Mouse (Mus musculus): ENCODE measurements around the gene Ccnb1.
"Not testable (repeated sequence)": the region's sequence is repeated elsewhere in the genome, so short reads cannot be mapped to it uniquely, and the experiment has no call there.

Gene Ccnb1

GRCm38 (mm10) chr13:100786414-100786867 lies at the start of gene Ccnb1:
Gene Ccnb1 (minus strand): TSS chr13:100786570.
- DNase-seq (ENCODE audit: low spot score) = peak; percentile 97

GRCm38 (mm10) chr13:100834777-100835176 lies 48.4 kb upstream of the Ccnb1 start:
- DNase-seq (ENCODE audit: low spot score) = no peak

- no peak for DNase-seq (ENCODE audit: low spot score)
These were observed 47.3 kb upstream of the Ccnb1 start for GRCm38 (mm10) chr13:100833640-100834002.

- peak; percentile 100 for DNase-seq (ENCODE audit: low spot score)
These were observed 46.6 kb upstream of the Ccnb1 start, which contains the start of gene Slc30a5 for GRCm38 (mm10) chr13:100832741-100833639. Gene Slc30a5 (minus strand): TSS chr13:100833427.

- DNase-seq (ENCODE audit: low spot score) = no peak
These were observed 45.8 kb upstream of the Ccnb1 start for GRCm38 (mm10) chr13:100832188-100832587.

- DNase-seq (ENCODE audit: low spot score) = no peak
These were observed 44.8 kb upstream of the Ccnb1 start for GRCm38 (mm10) chr13:100831123-100831522.

- no peak for DNase-seq (ENCODE audit: low spot score)
These were observed 39.4 kb upstream of the Ccnb1 start for GRCm38 (mm10) chr13:100825627-100826410.

- no peak for DNase-seq (ENCODE audit: low spot score)
These were observed 38.5 kb upstream of the Ccnb1 start for GRCm38 (mm10) chr13:100824916-100825315.

- DNase-seq (ENCODE audit: low spot score) = no peak
These were observed 37.9 kb upstream of the Ccnb1 start for GRCm38 (mm10) chr13:100824306-100824705.

GRCm38 (mm10) chr13:100823863-100824262 lies 37.5 kb upstream of the Ccnb1 start:
- DNase-seq (ENCODE audit: low spot score) = no peak

GRCm38 (mm10) chr13:100814451-100814850 lies 28.1 kb upstream of the Ccnb1 start:
- no peak for DNase-seq (ENCODE audit: low spot score)

- DNase-seq (ENCODE audit: low spot score) = no peak
These were observed 19.4 kb upstream of the Ccnb1 start for GRCm38 (mm10) chr13:100805776-100806175.

GRCm38 (mm10) chr13:100797171-100797570 lies 10.8 kb upstream of the Ccnb1 start:
- DNase-seq (ENCODE audit: low spot score) = no peak

GRCm38 (mm10) chr13:100789083-100789482 lies 2.7 kb upstream of the Ccnb1 start:
- no peak for DNase-seq (ENCODE audit: low spot score)

- not testable (repeated sequence) for DNase-seq (ENCODE audit: low spot score)
These were observed 1.7 kb upstream of the Ccnb1 start for GRCm38 (mm10) chr13:100788057-100788456.

- DNase-seq (ENCODE audit: low spot score) = no peak
These were observed 1.1 kb upstream of the Ccnb1 start for GRCm38 (mm10) chr13:100787316-100788010.

- DNase-seq (ENCODE audit: low spot score) = peak; percentile 17
These were observed 460 bp downstream of the Ccnb1 start for GRCm38 (mm10) chr13:100785806-100786413.

GRCm38 (mm10) chr13:100777491-100777890 lies 8.9 kb downstream of the Ccnb1 start:
- DNase-seq (ENCODE audit: low spot score) = no peak

GRCm38 (mm10) chr13:100776710-100777109 lies 9.7 kb downstream of the Ccnb1 start:
- no peak for DNase-seq (ENCODE audit: low spot score)

GRCm38 (mm10) chr13:100776056-100776419 lies 10.3 kb downstream of the Ccnb1 start:
- DNase-seq (ENCODE audit: low spot score) = no peak

- peak; percentile 90 for DNase-seq (ENCODE audit: low spot score)
These were observed 10.9 kb downstream of the Ccnb1 start, which contains the start of gene Cenph for GRCm38 (mm10) chr13:100775252-100776055. Gene Cenph (minus strand): TSS chr13:100775899.
